Mouse (Mus musculus) forebrain, embryonic 14.5 days (tissue): ENCODE data around the gene Myo1g. TPM values are rescaled to one million over a fixed set of nuclear protein-coding genes. Genes with fewer than 3 reads are reported as not detected.

Experiments
- ATAC-seq: fragments of 200-750 bp; cut with Nextera tagmentation; 2 replicates; pipeline ENCODE4 v1.8.0; 2017; ENCODE audit warnings: mild to moderate bottlenecking, moderate library complexity
- DNase-seq: peaks from one replicate; pipeline ENCODE4 v3.0.0-alpha.2; 2015; ENCODE audit warnings: low spot score
- H3K27ac ChIP-seq: fragments of 300-500 bp; sonication (generic); 2 replicates; pipeline ENCODE4 v1.5.1; 2014; ENCODE audit warnings: low read depth, mild to moderate bottlenecking, control low read depth, low read length, moderate library complexity
- H3K27me3 ChIP-seq: fragments of 300-500 bp; sonication (generic); replicated peaks from 2 replicates; pipeline ENCODE4 v1.6.1; 2014; ENCODE audit warnings: low read length, control low read depth, mixed read lengths; ENCODE audit not compliant: control insufficient read depth, insufficient read depth
- H3K36me3 ChIP-seq: fragments of 300-500 bp; sonication (generic); 2 replicates; pipeline ENCODE4 v1.6.1; 2014; ENCODE audit warnings: low read length, control low read depth; ENCODE audit not compliant: control insufficient read depth, insufficient read depth
- H3K4me1 ChIP-seq: fragments of 300-500 bp; sonication (generic); 2 replicates; pipeline ENCODE4 v1.6.1; 2014; ENCODE audit warnings: antibody characterized with exemption, low read length, control low read depth; ENCODE audit not compliant: control insufficient read depth, insufficient read depth
- H3K4me2 ChIP-seq: fragments of 300-500 bp; sonication (generic); 2 replicates; pipeline ENCODE4 v1.6.1; 2014; ENCODE audit warnings: mild to moderate bottlenecking, control low read depth, low read length
- H3K4me3 ChIP-seq: fragments of 300-500 bp; sonication (generic); 2 replicates; pipeline ENCODE4 v1.5.1; 2014; ENCODE audit warnings: low read depth, low read length, control low read depth
- H3K9ac ChIP-seq: fragments of 300-500 bp; sonication (generic); 2 replicates; pipeline ENCODE4 v1.6.1; 2014; ENCODE audit warnings: mild to moderate bottlenecking, low read length, control low read depth, moderate library complexity
- H3K9me3 ChIP-seq: fragments of 300-500 bp; sonication (generic); replicated peaks from 2 replicates; pipeline ENCODE4 v1.6.1; 2016; ENCODE audit warnings: low read length, control low read depth, mixed read lengths; ENCODE audit not compliant: control insufficient read depth
- WGBS: fragments of 180-500 bp; shearing (Covaris S2); extraction: QIAGEN DNeasy Blood & Tissue Kit; methylation state at CpG from one replicate; pipeline ENCODE4 v1.1.7; 2014; 5-methylcytosine and 5-hydroxymethylcytosine counted together
- polyA plus RNA-seq: library from polyadenylated mRNA; unstranded; fragments of >200 nt; fragmentation: Nextera tagmentation; extraction: Ambion mirVana; gene quantifications from 2 replicates; pipeline ENCODE4 v1.2.1, GENCODE M21; 2014

Myo1g gene
- polyA plus RNA-seq, 1 experiment from 2014 or later, result 0.33 TPM

- Histone ChIP-seq H3K27me3 (no peaks in the 10 kb centered on the region), H3K36me3 (no peaks in the 10 kb centered on the region), H3K4me1 (no peaks in the 10 kb centered on the region), H3K27ac (no peak overlapping the region), H3K4me3 (no peak overlapping the region), H3K9ac (no peak overlapping the region), H3K4me2 (no peak overlapping the region), H3K9me3 (no peaks in the 10 kb centered on the region)
- no peak for DNase-seq
- WGBS, result 89% methylated on average over 9 of the region's 9 CpGs
- ATAC-seq, result no peak
Observed at GRCm38 (mm10) chr11:6506516-6506915, 14.2 kb downstream of the Myo1g start.

GRCm38 (mm10) chr11:6504689-6505088 lies 16.1 kb downstream of the Myo1g start:
- ATAC-seq (no peak), DNase-seq (no peak)
- no peaks in the 10 kb centered on the region for H3K27me3 ChIP-seq
- 76% methylated on average over 6 of the region's 6 CpGs for WGBS
- H3K4me1 ChIP-seq, result no peaks in the 10 kb centered on the region
- no peaks in the 10 kb centered on the region for H3K36me3 ChIP-seq
- no peak overlapping the region for H3K4me3 ChIP-seq
- H3K4me2 ChIP-seq, result no peak overlapping the region
- no peak overlapping the region for H3K27ac ChIP-seq
- no peak overlapping the region for H3K9ac ChIP-seq
- no peaks in the 10 kb centered on the region for H3K9me3 ChIP-seq

- ATAC-seq (no peak), DNase-seq (no peak)
- no peak overlapping the region for H3K9ac ChIP-seq
- 74% methylated on average over 3 of the region's 3 CpGs for WGBS
- H3K27ac ChIP-seq, result no peak overlapping the region
- no peak overlapping the region for H3K4me3 ChIP-seq
- H3K9me3 ChIP-seq, result no peaks in the 10 kb centered on the region
- H3K4me1 ChIP-seq, result no peaks in the 10 kb centered on the region
- H3K27me3 ChIP-seq, result no peaks in the 10 kb centered on the region
- no peak overlapping the region for H3K4me2 ChIP-seq
- H3K36me3 ChIP-seq, result no peaks in the 10 kb centered on the region
Observed at GRCm38 (mm10) chr11:6504226-6504625, 16.5 kb downstream of the Myo1g start.

- H3K36me3 ChIP-seq, result no peaks in the 10 kb centered on the region
- no peaks in the 10 kb centered on the region for H3K4me1 ChIP-seq
- DNase-seq, result no peak
- H3K27ac ChIP-seq, result no peak overlapping the region
- H3K9ac ChIP-seq, result no peak overlapping the region
- 97% methylated on average over 2 of the region's 2 CpGs for WGBS
- no peak for ATAC-seq
- H3K4me2 ChIP-seq, result no peak overlapping the region
- no peak overlapping the region for H3K4me3 ChIP-seq
- H3K27me3 ChIP-seq, result no peaks in the 10 kb centered on the region
- H3K9me3 ChIP-seq, result no peaks in the 10 kb centered on the region
Observed at GRCm38 (mm10) chr11:6502506-6502905, 18.3 kb downstream of the Myo1g start.

- H3K27ac ChIP-seq, result no peak overlapping the region
- DNase-seq (no peak), ATAC-seq (no peak)
- H3K4me1 ChIP-seq, result no peaks in the 10 kb centered on the region
- no peak overlapping the region for H3K4me3 ChIP-seq
- 84% methylated on average over 12 of the region's 12 CpGs for WGBS
- H3K27me3 ChIP-seq, result no peaks in the 10 kb centered on the region
- no peaks in the 10 kb centered on the region for H3K36me3 ChIP-seq
- no peak overlapping the region for H3K4me2 ChIP-seq
- H3K9ac ChIP-seq, result no peak overlapping the region
- H3K9me3 ChIP-seq, result no peaks in the 10 kb centered on the region
Observed at GRCm38 (mm10) chr11:6497311-6497948, 23.3 kb downstream of the Myo1g start.

GRCm38 (mm10) chr11:6489691-6490503 lies 30.9 kb downstream of the Myo1g start:
- Histone ChIP-seq H3K27me3 (no peaks in the 10 kb centered on the region), H3K4me2 (no peak overlapping the region), H3K27ac (no peak overlapping the region), H3K36me3 (no peaks in the 10 kb centered on the region), H3K9ac (no peak overlapping the region), H3K4me3 (no peak overlapping the region), H3K9me3 (no peaks in the 10 kb centered on the region), H3K4me1 (no peaks in the 10 kb centered on the region)
- 48% methylated on average over 6 of the region's 6 CpGs for WGBS
- peak; percentile 14 for DNase-seq
- ATAC-seq, result no peak

- H3K27me3 ChIP-seq, result no peaks in the 10 kb centered on the region
- DNase-seq, result no peak
- no peaks in the 10 kb centered on the region for H3K9me3 ChIP-seq
- no peak overlapping the region for H3K9ac ChIP-seq
- no peak for ATAC-seq
- H3K27ac ChIP-seq, result no peak overlapping the region
- 81% methylated on average over 7 of the region's 7 CpGs for WGBS
- no peaks in the 10 kb centered on the region for H3K36me3 ChIP-seq
- no peak overlapping the region for H3K4me2 ChIP-seq
- H3K4me1 ChIP-seq, result no peaks in the 10 kb centered on the region
- H3K4me3 ChIP-seq, result no peak overlapping the region
Observed at GRCm38 (mm10) chr11:6489257-6489656, 31.5 kb downstream of the Myo1g start.

- H3K36me3 ChIP-seq, result no peaks in the 10 kb centered on the region
- H3K4me3 ChIP-seq, result no peak overlapping the region
- H3K27ac ChIP-seq, result no peak overlapping the region
- H3K4me2 ChIP-seq, result no peak overlapping the region
- no peaks in the 10 kb centered on the region for H3K27me3 ChIP-seq
- H3K9ac ChIP-seq, result no peak overlapping the region
- 95% methylated on average over 5 of the region's 5 CpGs for whole genome bisulfite sequencing
- ATAC-seq, result no peak
- no peaks in the 10 kb centered on the region for H3K9me3 ChIP-seq
- DNase-seq, result no peak
- H3K4me1 ChIP-seq, result no peaks in the 10 kb centered on the region
Observed at GRCm38 (mm10) chr11:6488041-6488684, 32.6 kb downstream of the Myo1g start.

GRCm38 (mm10) chr11:6487496-6487895 lies 33.3 kb downstream of the Myo1g start:
- Histone ChIP-seq H3K4me2 (no peak overlapping the region), H3K36me3 (no peaks in the 10 kb centered on the region), H3K27me3 (no peaks in the 10 kb centered on the region), H3K9ac (no peak overlapping the region), H3K9me3 (no peaks in the 10 kb centered on the region), H3K27ac (no peak overlapping the region), H3K4me1 (no peaks in the 10 kb centered on the region), H3K4me3 (no peak overlapping the region)
- ATAC-seq (no peak), DNase-seq (no peak)
- 60% methylated on average over 7 of the region's 7 CpGs for WGBS
